Mouse (Mus musculus): ENCODE results near the gene Macrod1.

DNA sequence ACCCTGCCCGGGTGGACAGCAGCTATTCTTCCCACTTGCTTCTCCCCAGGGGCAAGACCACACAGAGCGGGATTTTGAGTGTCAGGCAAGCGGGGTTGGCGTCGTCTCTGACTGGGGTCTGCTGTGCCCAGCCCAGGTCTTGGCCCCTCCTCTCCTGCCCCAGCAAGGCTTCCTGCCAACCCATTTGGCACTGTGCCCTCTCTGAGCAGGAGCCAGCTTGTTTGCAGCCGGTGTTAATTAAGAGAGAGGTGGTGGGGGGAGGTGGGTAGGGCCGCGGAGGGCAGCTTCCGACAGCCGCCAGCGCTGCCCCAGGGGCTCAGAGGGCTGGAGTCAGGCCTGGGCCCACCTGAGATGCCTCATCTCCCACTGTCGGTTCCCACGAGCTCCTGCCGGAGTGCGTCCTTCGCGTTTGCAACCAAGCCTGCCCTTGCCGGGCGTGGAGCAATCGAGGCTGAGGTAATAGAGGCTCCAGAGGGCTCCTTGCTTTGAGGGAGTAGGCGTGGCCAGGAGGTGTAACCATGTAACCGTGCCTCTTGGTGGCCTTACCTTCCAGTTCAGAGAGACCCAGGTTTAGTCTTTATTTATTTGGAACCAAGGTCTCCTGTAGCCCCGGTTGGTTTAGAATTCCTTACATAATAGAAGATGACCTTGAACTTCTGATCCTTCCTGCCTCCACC lies 125.8 kb downstream of the Macrod1 start:
- TF ChIP-seq CTCF (IDR thresholded peaks at IDR 0.05; ENCODE audit: low read depth, low read length) (no peak), POLR2A (IDR thresholded peaks at IDR 0.05; ENCODE audit: borderline replicate concordance, low read depth, low read length) (no peak)

Data from bone marrow macrophage, adult 2 months (primary cell).